Mouse (Mus musculus) heart, postnatal 0 days (tissue): ENCODE measurements around the gene S100a1.

ENCODE experiments used
- CTCF ChIP-seq: IDR thresholded peaks from 2 replicates; pipeline ENCODE4 v1.5.1; 2016; ENCODE audit warnings: antibody characterized with exemption, control low read depth, low read depth
- EP300 ChIP-seq: IDR thresholded peaks from 2 replicates; pipeline ENCODE4 v1.6.1; 2016; ENCODE audit warnings: antibody characterized with exemption, low read depth

- TF ChIP-seq CTCF (peak; percentile 92), EP300 (peak; percentile 84)
Observed at GRCm38 (mm10) chr3:90490696-90491256, 23.4 kb downstream of the S100a1 start, which contains the start of gene Snapin.
